Mouse (Mus musculus): Measurements from ENCODE around the gene Narf.

Gene Narf

DNA sequence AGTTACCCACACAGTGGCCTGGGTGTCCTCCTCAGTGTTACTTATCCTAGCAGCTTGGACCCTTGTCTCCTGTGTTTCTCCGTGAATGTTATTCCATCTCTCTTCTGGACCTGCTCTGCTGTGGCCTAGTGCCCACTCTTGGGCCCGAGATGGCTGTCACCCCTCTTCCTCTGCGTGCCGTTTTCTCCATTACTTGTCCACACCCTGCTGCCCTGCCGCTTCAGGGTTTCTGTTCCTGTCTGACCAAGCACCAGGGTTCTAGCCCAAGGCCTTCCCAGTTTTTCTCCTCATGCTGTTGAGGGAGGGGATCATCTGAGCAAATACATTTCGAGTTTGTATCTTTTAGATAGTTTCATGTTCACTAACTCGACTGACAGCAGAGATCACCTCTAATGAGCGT is 40.5 kb downstream of the Narf start:
- no peaks in the 10 kb centered on the region for H3K36me3 ChIP-seq (ENCODE audit: control insufficient read depth, insufficient read depth, low read length, poor library complexity, severe bottlenecking)
- no peaks in the 10 kb centered on the region for H3K27me3 ChIP-seq (ENCODE audit: control insufficient read depth, insufficient read depth, low read length, poor library complexity, severe bottlenecking)
- DNase-seq (ENCODE audit: low read depth, low spot score), result no peak

DNA sequence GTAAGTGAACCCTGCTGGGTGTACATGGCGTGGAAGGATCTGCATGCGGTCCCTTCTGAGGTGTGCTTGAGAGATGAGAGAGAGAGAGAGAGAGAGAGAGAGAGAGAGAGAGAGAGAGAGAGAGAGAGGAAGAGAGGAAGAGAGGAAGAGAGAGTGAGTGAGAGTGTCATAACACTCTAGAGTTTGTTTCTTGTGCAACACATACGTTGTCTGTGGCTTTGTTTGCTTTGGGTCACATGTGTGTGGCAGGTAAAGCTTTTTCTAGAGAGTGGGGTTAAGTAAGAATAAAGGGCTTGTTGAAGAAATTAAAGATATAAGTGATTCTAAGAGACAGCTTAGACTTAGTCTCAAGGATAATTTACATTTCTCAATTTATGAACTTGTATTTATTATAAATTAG is 41.0 kb downstream of the Narf start:
- H3K36me3 ChIP-seq (ENCODE audit: control insufficient read depth, insufficient read depth, low read length, poor library complexity, severe bottlenecking), result no peaks in the 10 kb centered on the region
- no peaks in the 10 kb centered on the region for H3K27me3 ChIP-seq (ENCODE audit: control insufficient read depth, insufficient read depth, low read length, poor library complexity, severe bottlenecking)

DNA sequence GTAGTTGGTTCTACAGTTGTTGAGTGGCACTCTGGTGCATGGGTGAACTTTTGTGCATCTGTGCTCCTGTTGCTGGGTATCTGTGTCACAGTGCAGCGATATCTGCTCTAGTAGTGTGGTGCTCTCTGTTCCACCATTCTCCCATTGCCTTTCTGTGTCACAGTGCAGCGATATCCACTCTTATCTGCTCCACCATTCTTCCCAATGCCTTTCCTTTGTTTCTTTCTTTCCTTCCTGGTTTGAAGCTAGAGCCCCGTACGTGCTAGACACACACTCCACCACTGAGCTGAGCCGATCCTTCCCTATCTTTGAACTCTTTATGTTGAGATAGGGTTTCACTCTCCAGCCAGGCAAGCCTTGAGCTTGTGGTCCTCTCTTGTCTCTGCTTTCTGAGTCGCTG is 45.9 kb downstream of the Narf start:
- Histone ChIP-seq H3K27me3 (ENCODE audit: control insufficient read depth, insufficient read depth, low read length, poor library complexity, severe bottlenecking) (no peaks in the 10 kb centered on the region), H3K36me3 (ENCODE audit: control insufficient read depth, insufficient read depth, low read length, poor library complexity, severe bottlenecking) (peaks cover 18% of the 10 kb centered on the region)
- no peak for DNase-seq (ENCODE audit: low read depth, low spot score)

More for the DNA sequence above, 41.0 kb downstream of the Narf start:
- no peak for DNase-seq (ENCODE audit: low read depth, low spot score)

DNA sequence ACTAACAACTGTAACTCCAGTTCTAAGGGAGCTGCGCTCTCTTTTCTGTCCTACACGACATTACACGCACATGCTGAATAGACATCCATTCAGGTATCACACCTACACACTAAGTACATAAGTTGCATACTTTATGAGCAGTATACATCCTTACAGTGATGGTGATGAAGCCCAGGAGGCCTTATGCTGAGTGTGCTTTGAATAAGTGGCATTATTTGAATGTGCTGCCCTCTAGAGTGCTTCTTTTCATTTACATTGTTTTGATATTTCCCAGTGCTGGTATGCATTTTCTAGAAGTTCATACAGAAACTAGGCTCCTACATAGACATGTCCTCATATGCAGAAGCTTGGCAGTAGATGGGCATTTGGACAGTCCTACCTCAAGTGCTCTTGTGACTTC is 52.8 kb downstream of the Narf start:
- H3K36me3 ChIP-seq (ENCODE audit: control insufficient read depth, insufficient read depth, low read length, poor library complexity, severe bottlenecking), result peaks cover 32% of the 10 kb centered on the region
- H3K27me3 ChIP-seq (ENCODE audit: control insufficient read depth, insufficient read depth, low read length, poor library complexity, severe bottlenecking), result no peaks in the 10 kb centered on the region
- peak; percentile 25 for DNase-seq (ENCODE audit: low read depth, low spot score)

DNA sequence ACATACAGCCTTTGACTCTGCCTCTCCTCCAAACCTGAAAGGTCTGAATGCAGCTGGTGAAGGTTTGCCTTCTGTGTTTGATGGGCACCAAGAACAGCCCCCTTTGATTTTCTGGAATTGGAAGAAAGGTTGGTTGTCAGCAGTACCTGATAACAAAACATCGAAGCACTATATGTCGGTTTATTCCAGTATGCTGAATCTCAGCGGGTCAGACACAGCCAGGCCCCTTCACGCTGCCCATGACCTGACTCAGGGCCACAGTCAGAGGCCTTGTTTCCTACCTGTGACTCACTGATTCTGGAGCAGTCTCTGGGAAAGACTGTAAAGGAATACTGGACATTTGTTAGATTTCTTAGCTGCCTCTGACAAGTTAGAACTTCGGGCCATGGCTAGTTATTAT is 57.7 kb downstream of the Narf start:
- H3K27me3 ChIP-seq (ENCODE audit: control insufficient read depth, insufficient read depth, low read length, poor library complexity, severe bottlenecking), result no peaks in the 10 kb centered on the region
- H3K36me3 ChIP-seq (ENCODE audit: control insufficient read depth, insufficient read depth, low read length, poor library complexity, severe bottlenecking), result peaks cover 12% of the 10 kb centered on the region
- DNase-seq (ENCODE audit: low read depth, low spot score), result no peak

DNA sequence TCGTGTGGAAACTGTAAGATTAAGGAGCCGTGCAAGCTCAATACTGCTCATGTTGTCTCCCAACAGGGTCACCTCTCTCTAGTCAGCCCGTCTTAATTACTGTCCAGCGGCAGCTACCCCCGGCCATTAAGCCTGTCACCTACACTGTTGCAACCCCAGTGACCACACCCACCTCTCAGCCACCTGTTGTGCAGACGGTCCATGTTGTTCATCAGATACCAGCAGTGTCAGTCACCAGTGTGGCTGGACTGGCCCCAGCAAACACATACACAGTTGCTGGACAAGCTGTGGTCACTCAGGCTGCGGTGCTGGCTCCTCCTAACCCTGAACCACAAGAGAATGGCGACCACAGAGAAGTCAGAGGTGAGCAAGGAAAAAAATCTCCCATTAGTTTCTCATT is 61.4 kb downstream of the Narf start:
- no peak for DNase-seq (ENCODE audit: low read depth, low spot score)
- Histone ChIP-seq H3K36me3 (ENCODE audit: control insufficient read depth, insufficient read depth, low read length, poor library complexity, severe bottlenecking) (peaks cover 7% of the 10 kb centered on the region), H3K27me3 (ENCODE audit: control insufficient read depth, insufficient read depth, low read length, poor library complexity, severe bottlenecking) (no peaks in the 10 kb centered on the region)

DNA sequence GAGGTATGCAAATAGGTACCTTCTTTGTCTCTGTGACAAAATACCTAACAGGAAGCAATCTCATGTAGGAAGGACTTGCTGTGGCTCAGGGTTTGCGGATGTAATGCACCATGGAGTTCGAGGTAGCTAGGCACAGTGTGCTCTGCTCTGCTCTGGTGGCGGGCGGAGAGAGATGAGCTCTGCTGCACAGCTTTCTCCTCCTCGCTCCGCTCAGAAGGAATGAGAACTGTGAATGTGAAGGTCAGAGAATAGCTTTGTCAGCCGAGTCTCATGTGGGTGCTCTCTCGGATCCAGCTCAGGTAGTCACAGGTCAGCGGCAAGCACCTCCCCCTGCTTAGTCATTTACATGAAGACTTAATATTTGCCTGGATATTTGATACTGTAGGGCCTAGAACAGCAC is 63.2 kb downstream of the Narf start:
- no peak for DNase-seq (ENCODE audit: low read depth, low spot score)
- H3K36me3 ChIP-seq (ENCODE audit: control insufficient read depth, insufficient read depth, low read length, poor library complexity, severe bottlenecking), result peaks cover 4% of the 10 kb centered on the region; the same call in 1 of the 2 replicates
- H3K27me3 ChIP-seq (ENCODE audit: control insufficient read depth, insufficient read depth, low read length, poor library complexity, severe bottlenecking), result no peaks in the 10 kb centered on the region

DNA sequence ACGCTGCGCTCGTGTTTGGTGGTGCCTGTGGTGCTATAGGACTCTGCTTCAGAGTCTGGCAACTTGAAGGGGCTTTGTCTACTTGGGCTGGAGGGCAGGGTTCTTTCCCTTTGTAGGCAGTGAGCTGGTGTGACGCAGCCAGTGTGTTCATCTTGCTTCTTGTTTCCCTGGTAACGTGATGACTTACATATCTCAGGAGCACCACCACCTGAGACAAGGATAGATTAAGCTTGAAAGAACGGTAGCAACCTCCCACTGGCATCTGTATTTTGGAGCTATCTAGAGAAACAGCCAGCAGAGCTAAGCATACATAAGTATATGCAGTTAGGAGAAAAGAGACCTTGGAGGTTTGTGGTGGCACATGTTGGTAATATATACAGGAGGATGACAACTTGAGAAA is 68.3 kb downstream of the Narf start:
- Histone ChIP-seq H3K27me3 (ENCODE audit: control insufficient read depth, insufficient read depth, low read length, poor library complexity, severe bottlenecking) (no peaks in the 10 kb centered on the region), H3K36me3 (ENCODE audit: control insufficient read depth, insufficient read depth, low read length, poor library complexity, severe bottlenecking) (peaks cover 1% of the 10 kb centered on the region; the same call in 1 of the 2 replicates)
- no peak for DNase-seq (ENCODE audit: low read depth, low spot score)

Measured in splenic B cell, adult 2 months (primary cell).